Mouse (Mus musculus) liver (tissue): ENCODE measurements around the gene Rnaset2a.
A peak's percentile ranks its signal among the peaks of the same experiment; 100 is the strongest.
"Not testable (repeated sequence)": the region's sequence is repeated elsewhere in the genome, so short reads cannot be mapped to it uniquely, and the experiment has no call there.

Experiments
- DNase-seq: peaks from one replicate; pipeline ENCODE4 v3.0.0-alpha.2; 2020; ENCODE audit warnings: mixed read lengths

The Rnaset2a gene

GRCm38 (mm10) chr17:8130849-8131248 lies 17.0 kb downstream of the Rnaset2a start:
- DNase-seq: not testable (repeated sequence)

GRCm38 (mm10) chr17:8129578-8129977 lies 18.3 kb downstream of the Rnaset2a start:
- not testable (repeated sequence) for DNase-seq

- not testable (repeated sequence) for DNase-seq
These were observed 19.4 kb downstream of the Rnaset2a start for GRCm38 (mm10) chr17:8128326-8128993.

GRCm38 (mm10) chr17:8124586-8124985 lies 23.3 kb downstream of the Rnaset2a start:
- DNase-seq: not testable (repeated sequence)

GRCm38 (mm10) chr17:8122974-8123373 lies 24.9 kb downstream of the Rnaset2a start:
- DNase-seq: not testable (repeated sequence)

GRCm38 (mm10) chr17:8116928-8117327 lies 31.0 kb downstream of the Rnaset2a start:
- DNase-seq: not testable (repeated sequence)

GRCm38 (mm10) chr17:8116378-8116777 lies 31.5 kb downstream of the Rnaset2a start:
- peak; percentile 14 for DNase-seq

- not testable (repeated sequence) for DNase-seq
These were observed 35.7 kb downstream of the Rnaset2a start for GRCm38 (mm10) chr17:8112199-8112598.

- DNase-seq: not testable (repeated sequence)
These were observed 46.6 kb downstream of the Rnaset2a start for GRCm38 (mm10) chr17:8101297-8101609.

GRCm38 (mm10) chr17:8100405-8101296 lies 47.2 kb downstream of the Rnaset2a start:
- not testable (repeated sequence) for DNase-seq

- DNase-seq: not testable (repeated sequence)
These were observed 51.7 kb downstream of the Rnaset2a start for GRCm38 (mm10) chr17:8096199-8096598.

- not testable (repeated sequence) for DNase-seq
These were observed 52.2 kb downstream of the Rnaset2a start for GRCm38 (mm10) chr17:8095653-8096052.

- not testable (repeated sequence) for DNase-seq
These were observed 55.1 kb downstream of the Rnaset2a start for GRCm38 (mm10) chr17:8092537-8093526.

- DNase-seq: not testable (repeated sequence)
These were observed 56.6 kb downstream of the Rnaset2a start for GRCm38 (mm10) chr17:8091320-8091719.

- not testable (repeated sequence) for DNase-seq
These were observed 78.0 kb downstream of the Rnaset2a start for GRCm38 (mm10) chr17:8069847-8070246.
